Mouse (Mus musculus) lung, postnatal 0 days (tissue): Measurements from ENCODE around the gene Mthfd2. TPM values are rescaled to one million over a fixed set of nuclear protein-coding genes. Genes with fewer than 3 reads are reported as not detected.

Experiments used
- ATAC-seq: fragments of 200-750 bp; cut with Nextera tagmentation; 2 replicates; pipeline ENCODE4 v1.8.0; 2017; ENCODE audit warnings: moderate library complexity
- DNase-seq: peaks from one replicate; pipeline ENCODE4 v3.0.0-alpha.2; 2016; ENCODE audit warnings: low spot score
- H3K27ac ChIP-seq: fragments of 300-500 bp; sonication (generic); 2 replicates; pipeline ENCODE4 v1.5.1; 2014; ENCODE audit warnings: antibody characterized with exemption, mild to moderate bottlenecking, low read length, mixed read lengths
- H3K27me3 ChIP-seq: fragments of 300-500 bp; sonication (generic); replicated peaks from 2 replicates; pipeline ENCODE4 v1.6.1; 2014; ENCODE audit warnings: low read length, mixed read lengths; ENCODE audit not compliant: insufficient read depth
- H3K36me3 ChIP-seq: fragments of 300-500 bp; sonication (generic); 2 replicates; pipeline ENCODE4 v1.6.1; 2014; ENCODE audit warnings: low read length, mixed read lengths; ENCODE audit not compliant: insufficient read depth
- H3K4me1 ChIP-seq: fragments of 300-500 bp; sonication (generic); 2 replicates; pipeline ENCODE4 v1.6.1; 2014; ENCODE audit warnings: antibody characterized with exemption, low read depth, low read length, mixed read lengths; ENCODE audit not compliant: insufficient read depth
- H3K4me2 ChIP-seq: fragments of 300-500 bp; sonication (generic); replicated peaks from 2 replicates; pipeline ENCODE4 v1.6.1; 2014; ENCODE audit warnings: low read depth, mild to moderate bottlenecking, low read length, moderate library complexity, mixed read lengths
- H3K4me3 ChIP-seq: fragments of 300-500 bp; sonication (generic); 2 replicates; pipeline ENCODE4 v1.5.1; 2014; ENCODE audit warnings: low read depth, low read length
- H3K9ac ChIP-seq: fragments of 300-500 bp; sonication (generic); replicated peaks from 2 replicates; pipeline ENCODE4 v1.6.1; 2014; ENCODE audit warnings: low read depth, mild to moderate bottlenecking
- H3K9me3 ChIP-seq: fragments of 300-500 bp; sonication (generic); 2 replicates; pipeline ENCODE4 v1.6.1; 2016; ENCODE audit warnings: low read length, mixed read lengths
- CTCF ChIP-seq: IDR thresholded peaks from 2 replicates; pipeline ENCODE4 v1.5.1; 2016; ENCODE audit warnings: antibody characterized with exemption, mild to moderate bottlenecking
- EP300 ChIP-seq: IDR thresholded peaks from 2 replicates; pipeline ENCODE4 v1.6.1; 2016; ENCODE audit warnings: antibody characterized with exemption, mild to moderate bottlenecking, control low read depth
- WGBS: fragments of 180-500 bp; shearing (Covaris S2); extraction: QIAGEN DNeasy Blood & Tissue Kit; methylation state at CpG from one replicate; pipeline ENCODE4 v1.1.7; 2014; 5-methylcytosine and 5-hydroxymethylcytosine counted together
- polyA plus RNA-seq: library from polyadenylated mRNA; unstranded; fragments of >200 nt; fragmentation: Nextera tagmentation; extraction: Ambion mirVana; gene quantifications from 2 replicates; pipeline ENCODE4 v1.2.1, GENCODE M21; 2015

The Mthfd2 gene
- polyA plus RNA-seq, result 6.3 and 7.8 TPM in 2 replicates

DNA sequence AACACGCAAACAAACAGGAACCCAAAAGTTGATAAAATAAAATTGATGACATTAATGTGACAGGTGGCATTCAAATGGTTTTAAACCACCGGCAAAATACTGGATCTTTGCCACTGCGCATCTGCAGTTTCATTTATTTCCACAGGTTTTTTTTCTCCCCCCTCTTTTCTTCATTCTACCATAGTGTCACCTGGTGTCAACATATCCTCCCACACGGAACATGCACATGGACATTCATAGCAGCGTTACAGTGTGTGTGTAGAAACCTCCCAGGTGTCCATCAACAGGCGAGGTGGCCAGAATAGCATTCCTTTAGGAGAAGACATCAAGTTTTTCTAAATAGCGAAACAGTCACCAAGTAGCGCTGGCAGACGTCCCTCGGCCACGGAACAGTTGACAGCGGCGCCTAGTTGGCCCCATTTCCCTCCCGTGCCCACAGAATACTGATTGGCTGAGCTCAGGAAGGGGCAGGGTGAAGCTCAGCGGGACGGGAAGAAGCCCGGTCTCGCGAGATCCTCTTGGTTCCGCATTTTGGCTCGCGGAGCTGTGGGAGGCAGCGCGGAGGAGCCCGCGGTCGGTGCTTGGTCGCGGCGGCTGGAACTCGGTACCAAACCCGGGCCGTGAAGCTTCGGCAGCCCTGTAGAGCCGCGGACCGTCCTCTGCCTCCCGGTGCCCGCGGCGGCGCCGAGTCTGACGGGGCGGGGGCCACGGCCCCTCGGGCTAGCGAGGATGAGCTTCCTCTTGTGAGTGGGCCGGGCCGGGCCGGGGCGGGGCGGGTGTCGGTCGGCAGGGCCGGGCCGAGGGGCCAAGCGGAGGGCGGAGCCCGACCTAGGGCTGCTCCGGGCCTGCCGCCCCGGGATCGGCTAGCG, at the start of gene Mthfd2, which contains the start of gene Mob1a:
TSS of gene Mthfd2 (minus strand) at position 384 of the 869 bp plus-strand sequence.
TSS of gene Mob1a (plus strand) at position 492 of the 869 bp plus-strand sequence.
- no peaks in the 10 kb centered on the region for H3K36me3 ChIP-seq
- no peaks in the 10 kb centered on the region for H3K9me3 ChIP-seq
- peak within 1 kb of the TSS; percentile 77 for H3K4me3 ChIP-seq
- 2% methylated on average over 51 of the region's 65 CpGs for WGBS
- no peaks in the 10 kb centered on the region for H3K27me3 ChIP-seq
- H3K9ac ChIP-seq, result peak within 1 kb of the TSS; percentile 59
- peak within 1 kb of the TSS; percentile 68 for H3K4me2 ChIP-seq
- ATAC-seq (peak; percentile 99), DNase-seq (peak; percentile 99)
- peak; percentile 83 for TF ChIP-seq EP300
- TF ChIP-seq CTCF, result no peak
- peak within 1 kb of the TSS; percentile 93 for H3K27ac ChIP-seq
- peaks cover 9% of the 10 kb centered on the region; the same call in 1 of the 2 replicates for H3K4me1 ChIP-seq

- DNase-seq, result no peak
- Histone ChIP-seq H3K4me3 (no peak overlapping the region), H3K4me2 (no peak overlapping the region), H3K36me3 (peaks cover 68% of the 10 kb centered on the region), H3K27me3 (no peaks in the 10 kb centered on the region), H3K9ac (no peak overlapping the region), H3K9me3 (no peaks in the 10 kb centered on the region), H3K27ac (no peak overlapping the region), H3K4me1 (no peaks in the 10 kb centered on the region)
- WGBS, result 69% methylated on average over 9 of the region's 9 CpGs
- ATAC-seq, result no peak
- TF ChIP-seq EP300 (no peak), CTCF (no peak)
Measured at GRCm38 (mm10) chr6:83373704-83374300, 48.1 kb upstream of the Mthfd2 start.

- H3K9ac ChIP-seq, result no peak overlapping the region
- no peak overlapping the region for H3K27ac ChIP-seq
- no peak overlapping the region for H3K4me3 ChIP-seq
- no peak for DNase-seq
- no peaks in the 10 kb centered on the region for H3K4me1 ChIP-seq
- peaks cover 84% of the 10 kb centered on the region for H3K36me3 ChIP-seq
- WGBS, result 89% methylated on average over 3 of the region's 3 CpGs
- H3K27me3 ChIP-seq, result no peaks in the 10 kb centered on the region
- H3K4me2 ChIP-seq, result no peak overlapping the region
- no peaks in the 10 kb centered on the region for H3K9me3 ChIP-seq
- ATAC-seq, result no peak
- no peak for TF ChIP-seq CTCF
- TF ChIP-seq EP300, result no peak
Measured at GRCm38 (mm10) chr6:83371350-83371749, 45.6 kb upstream of the Mthfd2 start.

- H3K4me2 ChIP-seq, result no peak overlapping the region
- no peaks in the 10 kb centered on the region for H3K9me3 ChIP-seq
- ATAC-seq, result no peak
- TF ChIP-seq CTCF (no peak), EP300 (no peak)
- no peak overlapping the region for H3K27ac ChIP-seq
- no peak overlapping the region for H3K9ac ChIP-seq
- no peaks in the 10 kb centered on the region for H3K4me1 ChIP-seq
- H3K36me3 ChIP-seq, result peaks cover 77% of the 10 kb centered on the region
- WGBS, result 86% methylated on average over 21 of the region's 21 CpGs
- no peaks in the 10 kb centered on the region for H3K27me3 ChIP-seq
- H3K4me3 ChIP-seq, result no peak overlapping the region
- no peak for DNase-seq
Measured at GRCm38 (mm10) chr6:83370316-83370965, 44.7 kb upstream of the Mthfd2 start.

GRCm38 (mm10) chr6:83363075-83363474, 37.4 kb upstream of the Mthfd2 start:
- peaks cover 17% of the 10 kb centered on the region for H3K36me3 ChIP-seq
- no peak for ATAC-seq

More at GRCm38 (mm10) chr6:83363075-83363474, 37.4 kb upstream of the Mthfd2 start:
- Histone ChIP-seq H3K4me2 (no peak overlapping the region), H3K27me3 (no peaks in the 10 kb centered on the region), H3K9me3 (no peaks in the 10 kb centered on the region), H3K27ac (no peak overlapping the region), H3K9ac (no peak overlapping the region), H3K4me1 (no peaks in the 10 kb centered on the region), H3K4me3 (no peak overlapping the region)
- no peak for TF ChIP-seq EP300
- no peak for TF ChIP-seq CTCF
- 82% methylated on average over 12 of the region's 12 CpGs for WGBS
- DNase-seq, result no peak
